Mouse (Mus musculus): Measurements from ENCODE around the gene Tmcc3. TPM values are rescaled to one million over a fixed set of nuclear protein-coding genes. Genes with fewer than 3 reads are reported as not detected.
A peak's percentile ranks its signal among the peaks of the same experiment; 100 is the strongest.
"Not testable (repeated sequence)": the region's sequence is repeated elsewhere in the genome, so short reads cannot be mapped to it uniquely, and the experiment has no call there.

The Tmcc3 gene
- total and polyA plus RNA-seq, 3 experiments, result 11.3 to 30.1 (median 23.1) TPM

- TF ChIP-seq IRF4 (IDR thresholded peaks at IDR 0.05; ENCODE audit: low read depth, low read length) (0 out of 2 replicates have a peak, but pooled peaks have one; percentile 25), JUN (IDR thresholded peaks at IDR 0.05; ENCODE audit: insufficient read depth, low read depth, low read length) (no peak), MAFK (IDR thresholded peaks at IDR 0.05; ENCODE audit: insufficient replicate concordance, low read length) (no peak), MAZ (IDR thresholded peaks at IDR 0.05; ENCODE audit: low read depth, low read length) (0 out of 2 replicates have a peak, but pooled peaks have one; percentile 1), EP300 (IDR thresholded peaks at IDR 0.05; ENCODE audit: low read length) (no peak; the same call in 1 of the 2 replicates), TCF12 (IDR thresholded peaks at IDR 0.05; ENCODE audit: low read depth, low read length) (peak; percentile 23; the same call in 1 of the 2 replicates), MXI1 (IDR thresholded peaks at IDR 0.05; ENCODE audit: low read depth, low read length) (no peak), ZC3H11A (IDR thresholded peaks at IDR 0.05; ENCODE audit: low read depth, low read length) (no peak)
- dilution Hi-C loops (cut with MboI; ENCODE audit: extremely low pct_ligation_motif_present, extremely low pct_unique_long_range_greater_than_20kb, low sequenced_read_pairs) (no loop called here), in situ Hi-C loops (cut with MboI; ENCODE audit: low pct_ligation_motif_present, low pct_unique_long_range_greater_than_20kb, low sequenced_read_pairs) (no loop called here)
Measured at GRCm38 (mm10) chr10:94533081-94533724, 221.5 kb downstream of the Tmcc3 start.

DNA sequence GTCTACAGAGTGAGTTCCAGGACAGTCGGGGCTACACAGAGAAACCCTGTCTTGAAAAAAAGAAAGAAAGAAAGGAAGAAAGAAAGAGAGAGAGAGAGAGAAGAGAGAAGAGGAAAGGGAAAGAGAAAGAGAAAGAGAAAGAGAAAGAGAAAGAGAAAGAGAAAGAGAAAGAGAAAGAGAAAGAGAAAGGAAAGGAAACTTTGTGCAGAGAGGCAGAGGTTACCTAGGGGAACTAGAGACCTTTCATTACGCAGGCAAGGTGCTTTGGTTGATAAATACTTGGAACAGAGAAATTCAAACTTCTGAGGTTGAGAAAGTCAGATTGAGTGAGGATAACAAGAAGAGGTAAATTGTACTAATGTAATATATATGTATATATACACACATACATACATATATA is 226.9 kb downstream of the Tmcc3 start:
- DNase-seq (ENCODE audit: extremely low read depth); H3K79me2 ChIP-seq (replicated peaks; ENCODE audit: control insufficient read depth, extremely low read depth, insufficient read depth, poor library complexity, severe bottlenecking); H3K4me3 ChIP-seq (replicated peaks in 1 of 3; ENCODE audit: low read depth in 2 of 3, low read length in 2 of 3, poor library complexity in 1 of 3); H3K27ac ChIP-seq (ENCODE audit: insufficient read depth, low read depth); H3K4me2 ChIP-seq (ENCODE audit: insufficient read depth, low read depth, poor library complexity, severe bottlenecking); dilution Hi-C loops (cut with MboI; ENCODE audit: extremely low pct_ligation_motif_present, extremely low pct_unique_long_range_greater_than_20kb, low sequenced_read_pairs); in situ Hi-C loops (cut with MboI; ENCODE audit: low pct_ligation_motif_present, low pct_unique_long_range_greater_than_20kb, low sequenced_read_pairs); H3K9ac ChIP-seq (ENCODE audit: insufficient read depth, low read depth); H3K27me3 ChIP-seq (replicated peaks): not testable (repeated sequence)
- H3K4me1 ChIP-seq (ENCODE audit: control insufficient read depth in 1 of 2, insufficient read depth in 2 of 2), result peaks cover 6 to 31% of the 10 kb centered on the region in 2 experiments
- peak; percentile 57; the same call in 1 of the 2 replicates for TF ChIP-seq ETS1 (conservative IDR thresholded peaks at IDR 0.05; ENCODE audit: low read depth, low read length)
- H3K9me3 ChIP-seq (replicated peaks; ENCODE audit: low read length), result peaks cover 14% of the 10 kb centered on the region
- peaks cover 39 to 65% of the 10 kb centered on the region in 2 experiments for H3K36me3 ChIP-seq (replicated peaks in 1 of 2; ENCODE audit: control insufficient read depth in 1 of 2, insufficient read depth in 1 of 2, low read length in 1 of 2)

More at GRCm38 (mm10) chr10:94533081-94533724, 221.5 kb downstream of the Tmcc3 start:
- Histone ChIP-seq H3K27ac (ENCODE audit: insufficient read depth, low read depth) (peak overlapping the region; percentile 92), H3K4me1 (ENCODE audit: control insufficient read depth in 1 of 2, insufficient read depth in 2 of 2) (peaks cover 31 to 66% of the 10 kb centered on the region in 2 experiments), H3K4me2 (ENCODE audit: insufficient read depth, low read depth, poor library complexity, severe bottlenecking) (peak overlapping the region; percentile 65; the same call in 1 of the 2 replicates), H3K36me3 (replicated peaks in 1 of 2; ENCODE audit: control insufficient read depth in 1 of 2, insufficient read depth in 1 of 2, low read length in 1 of 2) (peaks cover 18 to 25% of the 10 kb centered on the region in 2 experiments), H3K27me3 (replicated peaks) (no peaks in the 10 kb centered on the region), H3K9me3 (replicated peaks; ENCODE audit: low read length) (peaks cover 4% of the 10 kb centered on the region), H3K79me2 (replicated peaks; ENCODE audit: control insufficient read depth, extremely low read depth, insufficient read depth, poor library complexity, severe bottlenecking) (no peaks in the 10 kb centered on the region; the same call in 1 of the 2 replicates), H3K9ac (ENCODE audit: insufficient read depth, low read depth) (peak overlapping the region; percentile 51; the same call in 1 of the 2 replicates), H3K4me3 (replicated peaks in 1 of 3; ENCODE audit: low read depth in 2 of 3, low read length in 2 of 3, poor library complexity in 1 of 3) (no peak overlapping the region)
- DNase-seq (ENCODE audit: extremely low read depth), result peak; percentile 60

- Histone ChIP-seq H3K4me1 (ENCODE audit: control insufficient read depth in 1 of 2, insufficient read depth in 2 of 2) (peaks cover 12 to 39% of the 10 kb centered on the region in 2 experiments), H3K27ac (ENCODE audit: insufficient read depth, low read depth) (no peak overlapping the region), H3K9ac (ENCODE audit: insufficient read depth, low read depth) (no peak overlapping the region), H3K9me3 (replicated peaks; ENCODE audit: low read length) (peaks cover 14% of the 10 kb centered on the region), H3K4me2 (ENCODE audit: insufficient read depth, low read depth, poor library complexity, severe bottlenecking) (no peak overlapping the region), H3K27me3 (replicated peaks) (no peaks in the 10 kb centered on the region), H3K36me3 (replicated peaks in 1 of 2; ENCODE audit: control insufficient read depth in 1 of 2, insufficient read depth in 1 of 2, low read length in 1 of 2) (peaks cover 39 to 67% of the 10 kb centered on the region in 2 experiments), H3K4me3 (replicated peaks in 1 of 3; ENCODE audit: low read depth in 2 of 3, low read length in 2 of 3, poor library complexity in 1 of 3) (no peak overlapping the region), H3K79me2 (replicated peaks; ENCODE audit: control insufficient read depth, extremely low read depth, insufficient read depth, poor library complexity, severe bottlenecking) (no peaks in the 10 kb centered on the region)
- in situ Hi-C loops (cut with MboI; ENCODE audit: low pct_ligation_motif_present, low pct_unique_long_range_greater_than_20kb, low sequenced_read_pairs) (no loop called here), dilution Hi-C loops (cut with MboI; ENCODE audit: extremely low pct_ligation_motif_present, extremely low pct_unique_long_range_greater_than_20kb, low sequenced_read_pairs) (no loop called here)
- DNase-seq (ENCODE audit: extremely low read depth), result no peak
- no peak for TF ChIP-seq MEF2A (IDR thresholded peaks at IDR 0.05; ENCODE audit: borderline replicate concordance, low read depth, low read length)
- TF ChIP-seq POLR2AphosphoS2 (IDR thresholded peaks at IDR 0.05; ENCODE audit: low read depth, low read length), result no peak
- no peak for TF ChIP-seq MAX (IDR thresholded peaks at IDR 0.05; ENCODE audit: low read length)
Measured at GRCm38 (mm10) chr10:94540241-94540640, 228.5 kb downstream of the Tmcc3 start.
